Mouse (Mus musculus) forebrain, embryonic 13.5 days (tissue): ENCODE data around the gene Ctsc. TPM values are rescaled to one million over a fixed set of nuclear protein-coding genes. Genes with fewer than 3 reads are reported as not detected.

Experiments used
- ATAC-seq: fragments of 200-750 bp; cut with Nextera tagmentation; 2 replicates; pipeline ENCODE4 v1.8.0; 2017
- H3K27ac ChIP-seq: fragments of 300-500 bp; sonication (generic); 2 replicates; pipeline ENCODE4 v1.5.1; 2015; ENCODE audit warnings: inconsistent platforms, mild to moderate bottlenecking, moderate library complexity
- H3K27me3 ChIP-seq: fragments of 300-500 bp; sonication (generic); 2 replicates; pipeline ENCODE4 v1.6.1; 2015; ENCODE audit warnings: mild to moderate bottlenecking, inconsistent platforms
- H3K36me3 ChIP-seq: fragments of 300-500 bp; sonication (generic); 2 replicates; pipeline ENCODE4 v1.6.1; 2015; ENCODE audit warnings: mild to moderate bottlenecking, inconsistent platforms; ENCODE audit not compliant: poor library complexity, severe bottlenecking
- H3K4me1 ChIP-seq: fragments of 300-500 bp; sonication (generic); 2 replicates; pipeline ENCODE4 v1.6.1; 2015; ENCODE audit warnings: inconsistent platforms
- H3K4me2 ChIP-seq: fragments of 300-500 bp; sonication (generic); 2 replicates; pipeline ENCODE4 v1.6.1; 2015; ENCODE audit warnings: inconsistent platforms, mild to moderate bottlenecking, moderate library complexity
- H3K4me3 ChIP-seq: fragments of 300-500 bp; sonication (generic); 2 replicates; pipeline ENCODE4 v1.5.1; 2015; ENCODE audit warnings: mild to moderate bottlenecking, inconsistent platforms
- H3K9ac ChIP-seq: fragments of 300-500 bp; sonication (generic); 2 replicates; pipeline ENCODE4 v1.6.1; 2015; ENCODE audit warnings: mild to moderate bottlenecking, inconsistent platforms
- H3K9me3 ChIP-seq: fragments of 300-500 bp; sonication (generic); replicated peaks from 2 replicates; pipeline ENCODE4 v1.6.1; 2016; ENCODE audit warnings: inconsistent platforms
- WGBS: fragments of 180-500 bp; shearing (Covaris S2); methylation state at CpG from one replicate; pipeline ENCODE4 v1.1.7; 2015; 5-methylcytosine and 5-hydroxymethylcytosine counted together
- polyA plus RNA-seq: library from polyadenylated mRNA; unstranded; fragments of >200 nt; fragmentation: Nextera tagmentation; extraction: Ambion mirVana; gene quantifications from 2 replicates; pipeline ENCODE4 v1.2.1, GENCODE M21; 2015

Ctsc gene
- polyA plus RNA-seq, 1 experiment from 2014 or later = 10.1 TPM

GRCm38 (mm10) chr7:88264861-88265260 is 13.0 kb upstream of the Ctsc start:
- Histone ChIP-seq H3K9ac (no peak overlapping the region), H3K27ac (no peak overlapping the region), H3K4me3 (no peak overlapping the region), H3K36me3 (no peaks in the 10 kb centered on the region), H3K27me3 (no peaks in the 10 kb centered on the region), H3K9me3 (no peaks in the 10 kb centered on the region), H3K4me2 (no peak overlapping the region), H3K4me1 (no peaks in the 10 kb centered on the region)
- ATAC-seq = no peak
- WGBS = 80% methylated on average over 5 of the region's 5 CpGs

- Histone ChIP-seq H3K4me2 (no peak overlapping the region), H3K27me3 (no peaks in the 10 kb centered on the region), H3K9ac (no peak overlapping the region), H3K9me3 (no peaks in the 10 kb centered on the region), H3K4me1 (no peaks in the 10 kb centered on the region), H3K36me3 (no peaks in the 10 kb centered on the region), H3K4me3 (no peak overlapping the region), H3K27ac (no peak overlapping the region)
- ATAC-seq = no peak
- WGBS = 85% methylated on average over 1 of the region's 1 CpGs
Measured at GRCm38 (mm10) chr7:88269913-88270312, 8.0 kb upstream of the Ctsc start.

- Histone ChIP-seq H3K36me3 (no peaks in the 10 kb centered on the region), H3K4me2 (no peak overlapping the region), H3K27ac (no peak overlapping the region), H3K9me3 (no peaks in the 10 kb centered on the region), H3K4me3 (no peak overlapping the region), H3K27me3 (no peaks in the 10 kb centered on the region), H3K4me1 (no peaks in the 10 kb centered on the region), H3K9ac (no peak overlapping the region)
- 60% methylated on average over 2 of the region's 2 CpGs for WGBS
- no peak for ATAC-seq
Measured at GRCm38 (mm10) chr7:88271531-88271930, 6.4 kb upstream of the Ctsc start.

- H3K27me3 ChIP-seq = no peaks in the 10 kb centered on the region
- 21% methylated on average over 7 of the region's 7 CpGs for WGBS
Measured at GRCm38 (mm10) chr7:88276914-88277765, 745 bp upstream of the Ctsc start.

GRCm38 (mm10) chr7:88278628-88279196 is 827 bp downstream of the Ctsc start:
- Histone ChIP-seq H3K27me3 (no peaks in the 10 kb centered on the region), H3K9ac (no peak overlapping the region), H3K4me3 (peak overlapping the region; percentile 46), H3K27ac (no peak overlapping the region), H3K4me2 (peak overlapping the region; percentile 87), H3K36me3 (no peaks in the 10 kb centered on the region), H3K4me1 (peaks cover 13% of the 10 kb centered on the region; the same call in 1 of the 2 replicates), H3K9me3 (no peaks in the 10 kb centered on the region)
- no peak for ATAC-seq
- WGBS = 53% methylated on average over 8 of the region's 8 CpGs

More at GRCm38 (mm10) chr7:88276914-88277765, 745 bp upstream of the Ctsc start:
- H3K9ac ChIP-seq = no peak overlapping the region
- H3K4me2 ChIP-seq = peak overlapping the region; percentile 87
- peaks cover 13% of the 10 kb centered on the region; the same call in 1 of the 2 replicates for H3K4me1 ChIP-seq
- no peaks in the 10 kb centered on the region for H3K36me3 ChIP-seq
- peak overlapping the region; percentile 46 for H3K4me3 ChIP-seq
- no peak for ATAC-seq
- H3K27ac ChIP-seq = no peak overlapping the region
- H3K9me3 ChIP-seq = no peaks in the 10 kb centered on the region

- Histone ChIP-seq H3K4me3 (no peak overlapping the region), H3K9me3 (no peaks in the 10 kb centered on the region), H3K27ac (no peak overlapping the region), H3K4me1 (no peaks in the 10 kb centered on the region), H3K36me3 (no peaks in the 10 kb centered on the region), H3K4me2 (no peak overlapping the region), H3K9ac (no peak overlapping the region), H3K27me3 (no peaks in the 10 kb centered on the region)
- 74% methylated on average over 3 of the region's 3 CpGs for WGBS
- ATAC-seq = no peak
Measured at GRCm38 (mm10) chr7:88285276-88285675, 7.4 kb downstream of the Ctsc start.

GRCm38 (mm10) chr7:88291036-88291435 is 13.2 kb downstream of the Ctsc start:
- Histone ChIP-seq H3K9ac (no peak overlapping the region), H3K27me3 (no peaks in the 10 kb centered on the region), H3K36me3 (no peaks in the 10 kb centered on the region), H3K4me1 (no peaks in the 10 kb centered on the region), H3K4me2 (no peak overlapping the region), H3K9me3 (no peaks in the 10 kb centered on the region), H3K27ac (no peak overlapping the region), H3K4me3 (no peak overlapping the region)
- WGBS = 58% methylated on average over 2 of the region's 2 CpGs
- no peak for ATAC-seq

- ATAC-seq = no peak
- Histone ChIP-seq H3K4me1 (no peaks in the 10 kb centered on the region), H3K4me2 (no peak overlapping the region), H3K27me3 (no peaks in the 10 kb centered on the region), H3K36me3 (no peaks in the 10 kb centered on the region), H3K9ac (no peak overlapping the region), H3K27ac (no peak overlapping the region), H3K4me3 (no peak overlapping the region), H3K9me3 (no peaks in the 10 kb centered on the region)
- WGBS = 89% methylated on average over 2 of the region's 2 CpGs
Measured at GRCm38 (mm10) chr7:88292044-88292443, 14.2 kb downstream of the Ctsc start.

- no peak overlapping the region for H3K27ac ChIP-seq
- no peak overlapping the region for H3K4me3 ChIP-seq
- H3K9me3 ChIP-seq = no peaks in the 10 kb centered on the region
- WGBS = 60% methylated on average over 6 of the region's 6 CpGs
- H3K36me3 ChIP-seq = no peaks in the 10 kb centered on the region
- no peaks in the 10 kb centered on the region for H3K27me3 ChIP-seq
- H3K9ac ChIP-seq = no peak overlapping the region
- H3K4me2 ChIP-seq = no peak overlapping the region
- no peak for ATAC-seq
- no peaks in the 10 kb centered on the region for H3K4me1 ChIP-seq
Measured at GRCm38 (mm10) chr7:88293907-88294306, 16.0 kb downstream of the Ctsc start.

- Histone ChIP-seq H3K27ac (no peak overlapping the region), H3K4me2 (no peak overlapping the region), H3K9ac (no peak overlapping the region), H3K36me3 (no peaks in the 10 kb centered on the region), H3K4me3 (no peak overlapping the region), H3K27me3 (no peaks in the 10 kb centered on the region), H3K4me1 (no peaks in the 10 kb centered on the region), H3K9me3 (no peaks in the 10 kb centered on the region)
- 93% methylated on average over 1 of the region's 1 CpGs for WGBS
- ATAC-seq = no peak; the same call in 1 of the 2 replicates
Measured at GRCm38 (mm10) chr7:88295989-88296388, 18.1 kb downstream of the Ctsc start.

- Histone ChIP-seq H3K27me3 (no peaks in the 10 kb centered on the region), H3K36me3 (no peaks in the 10 kb centered on the region), H3K4me2 (no peak overlapping the region), H3K9me3 (no peaks in the 10 kb centered on the region), H3K27ac (no peak overlapping the region), H3K4me3 (no peak overlapping the region), H3K9ac (no peak overlapping the region), H3K4me1 (no peaks in the 10 kb centered on the region)
- WGBS = 63% methylated on average over 6 of the region's 6 CpGs
- ATAC-seq = no peak
Measured at GRCm38 (mm10) chr7:88296932-88297331, 19.0 kb downstream of the Ctsc start.

- Histone ChIP-seq H3K27me3 (no peaks in the 10 kb centered on the region), H3K4me3 (no peak overlapping the region), H3K27ac (no peak overlapping the region), H3K9me3 (no peaks in the 10 kb centered on the region), H3K4me1 (no peaks in the 10 kb centered on the region), H3K4me2 (no peak overlapping the region), H3K36me3 (no peaks in the 10 kb centered on the region), H3K9ac (no peak overlapping the region)
- no peak for ATAC-seq
- 87% methylated on average over 4 of the region's 4 CpGs for WGBS
Measured at GRCm38 (mm10) chr7:88305750-88306149, 27.9 kb downstream of the Ctsc start.
